Comparison of ENCODE assay signal across 8 mouse cellular contexts in genomic region chr19:3906795-3907786, GRCm38 (mm10). TPM values are rescaled to one million over a fixed set of nuclear protein-coding genes. Genes with fewer than 3 reads are reported as not detected.
DNase-seq lines count a peak whose midpoint lies in the region; ATAC-seq and TF ChIP-seq lines count a peak whose summit lies in the region.

Gene Tcirg1, minus strand, starts transcription at chr19:3907133.

- no peak for TF ChIP-seq CTCF in G1E (IDR thresholded peaks at IDR 0.05; ENCODE audit: low read depth, low read length)

- peaks cover 58% of the 10 kb centered on the region for H3K4me1 ChIP-seq in G1E (ENCODE audit: insufficient read depth, low read depth, low read length)
- peaks cover 55% of the 10 kb centered on the region for H3K4me1 ChIP-seq in hindbrain, embryonic 10.5 days (replicated peaks)

- 6% methylated on average over 36 of the region's 36 CpGs for WGBS in hindbrain, embryonic 10.5 days

- H3K27me3 ChIP-seq in G1E (ENCODE audit: insufficient read depth, low read length) = no peaks in the 10 kb centered on the region
- peaks cover 9% of the 10 kb centered on the region; the same call in 1 of the 2 replicates for H3K27me3 ChIP-seq in hindbrain, embryonic 10.5 days (ENCODE audit: insufficient read depth, poor library complexity, severe bottlenecking)

- H3K36me3 ChIP-seq in G1E (replicated peaks) = peaks cover 76% of the 10 kb centered on the region
- H3K36me3 ChIP-seq in hindbrain, embryonic 10.5 days = peaks cover 50% of the 10 kb centered on the region

- peak within 1 kb of the TSS; percentile 80 for H3K4me3 ChIP-seq in G1E (ENCODE audit: low read depth, low read length)
- H3K4me3 ChIP-seq in hindbrain, embryonic 10.5 days = peak within 1 kb of the TSS; percentile 53

- H3K27ac ChIP-seq in hindbrain, embryonic 10.5 days = peak within 1 kb of the TSS; percentile 83

- peak; percentile 81 for DNase-seq in G1E (ENCODE audit: low spot score)
- peak; percentile 65 for DNase-seq in c-Kit-positive CD71-positive TER-119-negative erythroid progenitor cells, embryonic 14.5 days (ENCODE audit: low read depth)
- DNase-seq in forelimb bud, embryonic 11.5 days (ENCODE audit: low read depth, low spot score) = peak; percentile 57
- DNase-seq in hindbrain, embryonic 10.5 days (ENCODE audit: low spot score) = peak; percentile 67
- peak; percentile 54 to 73 for DNase-seq in layer of hippocampus, postnatal 10 days (ENCODE audit: low spot score in 2 of 2)
- peak; percentile 82 for DNase-seq in lung, postnatal 14 days
- peak; percentile 85 for DNase-seq in ovary, postnatal 36 days (ENCODE audit: low spot score)
- peak; percentile 77 for DNase-seq in thymus, postnatal 4 days

- no peaks in the 10 kb centered on the region for H3K9me3 ChIP-seq in G1E (replicated peaks)
- no peaks in the 10 kb centered on the region for H3K9me3 ChIP-seq in hindbrain, embryonic 10.5 days

- peak; percentile 74 for ATAC-seq in G1E (ENCODE audit: extremely low read depth, insufficient number of reproducible peaks, low FRiP score, poor library complexity, severe bottlenecking)

RNA-seq across cellular contexts. Expression of gene Tcirg1, which starts in this region (rescaled TPM):
- total RNA-seq in G1E (2014; fragmentation: Nextera tagmentation) (30.7 and 37.5 TPM in 2 replicates), G1E (2017) (37.0 and 48.5 TPM in 2 replicates)
- polyA plus RNA-seq in G1E (2012) = 36.5 and 43.9 TPM in 2 replicates
- polyA plus RNA-seq in hindbrain, embryonic 10.5 days (2016; fragmentation: Nextera tagmentation; extraction: Ambion mirVana) = 21.6 and 21.9 TPM in 2 replicates
- total RNA-seq in layer of hippocampus, postnatal 10 days (2021) = 10 to 100 TPM; 19.1 to 26.0 TPM

Comparison
In these comparisons a context has a peak if more than half of its experiments do, and no peak if none do; other contexts are left out.
1. Peak in every context shown above with its lines: DNase-seq, ATAC-seq, H3K4me3 ChIP-seq and H3K27ac ChIP-seq.